Mouse (Mus musculus) stomach, postnatal 0 days (tissue): ENCODE results near the gene Mon1a. TPM values are rescaled to one million over a fixed set of nuclear protein-coding genes. Genes with fewer than 3 reads are reported as not detected.

Experiments used
- ATAC-seq: fragments of 200-750 bp; cut with Nextera tagmentation; 2 replicates; pipeline ENCODE4 v1.8.0; 2017; ENCODE audit not compliant: low FRiP score, low TSS enrichment
- DNase-seq: peaks from one replicate; pipeline ENCODE4 v3.0.0-alpha.2; 2016; ENCODE audit warnings: low spot score
- H3K27ac ChIP-seq: fragments of 300-500 bp; sonication (generic); replicated peaks from 2 replicates; pipeline ENCODE4 v1.5.1; 2014; ENCODE audit warnings: mild to moderate bottlenecking, control low read depth
- H3K27me3 ChIP-seq: fragments of 300-500 bp; sonication (generic); 2 replicates; pipeline ENCODE4 v1.6.1; 2014; ENCODE audit warnings: low read length; ENCODE audit not compliant: control insufficient read depth, insufficient read depth
- H3K36me3 ChIP-seq: fragments of 300-500 bp; sonication (generic); 2 replicates; pipeline ENCODE4 v1.6.1; 2014; ENCODE audit warnings: low read length, mixed read lengths; ENCODE audit not compliant: control insufficient read depth, insufficient read depth
- H3K4me1 ChIP-seq: fragments of 300-500 bp; sonication (generic); replicated peaks from 2 replicates; pipeline ENCODE4 v1.6.1; 2014; ENCODE audit warnings: antibody characterized with exemption; ENCODE audit not compliant: control insufficient read depth, insufficient read depth
- H3K4me2 ChIP-seq: fragments of 300-500 bp; sonication (generic); replicated peaks from 2 replicates; pipeline ENCODE4 v1.6.1; 2014; ENCODE audit warnings: low read depth, mild to moderate bottlenecking, control low read depth, moderate library complexity
- H3K4me3 ChIP-seq: fragments of 300-500 bp; sonication (generic); 2 replicates; pipeline ENCODE4 v1.5.1; 2014; ENCODE audit warnings: low read depth, low read length, control low read depth
- H3K9ac ChIP-seq: fragments of 300-500 bp; sonication (generic); 2 replicates; pipeline ENCODE4 v1.6.1; 2014; ENCODE audit warnings: mild to moderate bottlenecking, low read length, control low read depth, mixed read lengths
- H3K9me3 ChIP-seq: fragments of 300-500 bp; sonication (generic); 2 replicates; pipeline ENCODE4 v1.6.1; 2016; ENCODE audit warnings: low read length; ENCODE audit not compliant: control insufficient read depth
- CTCF ChIP-seq: IDR thresholded peaks from 2 replicates; pipeline ENCODE4 v1.5.1; 2016; ENCODE audit warnings: antibody characterized with exemption, low read depth, mild to moderate bottlenecking, moderate library complexity
- EP300 ChIP-seq: optimal IDR thresholded peaks from 2 replicates; pipeline ENCODE3; 2016; ENCODE audit warnings: antibody characterized with exemption
- WGBS: fragments of 180-500 bp; shearing (Covaris S2); extraction: QIAGEN DNeasy Blood & Tissue Kit; methylation state at CpG from one replicate; pipeline ENCODE4 v1.1.7; 2014; 5-methylcytosine and 5-hydroxymethylcytosine counted together
- polyA plus RNA-seq: library from polyadenylated mRNA; unstranded; fragments of >200 nt; fragmentation: Nextera tagmentation; extraction: Ambion mirVana; gene quantifications from 2 replicates; pipeline ENCODE4 v1.2.1, GENCODE M21; 2015

Mon1a gene
- polyA plus RNA-seq, 1 experiment from 2014 or later: 22.9 TPM

DNA sequence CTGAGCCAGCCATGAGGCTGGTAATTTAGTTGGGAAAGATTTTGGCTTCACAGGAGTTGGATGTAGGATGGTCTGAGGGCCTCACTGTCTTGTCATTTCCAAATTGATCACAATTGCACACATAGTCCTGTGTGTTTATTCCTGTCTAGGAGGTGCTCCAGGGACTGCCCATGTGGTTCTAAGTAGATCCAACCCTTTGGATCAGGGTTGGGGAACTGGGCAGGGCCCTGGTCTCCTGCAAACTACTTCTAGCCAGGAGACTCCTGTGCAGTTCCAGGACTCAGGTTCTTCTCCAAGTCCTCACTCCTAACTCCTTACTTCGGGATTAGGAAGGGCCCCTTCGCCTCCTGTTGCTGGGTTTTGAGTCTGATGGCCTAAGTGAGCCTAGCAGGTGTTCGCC is 47.4 kb downstream of the Mon1a start, which contains the start of gene Camkv:
Camkv (plus strand) TSS at position 301 of the 400 bp plus-strand sequence.
- TF ChIP-seq CTCF (no peak), EP300 (no peak)
- H3K36me3 ChIP-seq: no peaks in the 10 kb centered on the region
- ATAC-seq (no peak), DNase-seq (no peak)
- H3K27me3 ChIP-seq: no peaks in the 10 kb centered on the region
- WGBS: 17% methylated on average over 3 of the region's 3 CpGs
- peaks cover 4% of the 10 kb centered on the region; the same call in 1 of the 2 replicates for H3K4me1 ChIP-seq
- peak within 1 kb of the TSS; percentile 83 for H3K4me2 ChIP-seq
- peak within 1 kb of the TSS; percentile 59 for H3K9ac ChIP-seq
- no peaks in the 10 kb centered on the region for H3K9me3 ChIP-seq
- no peak within 1 kb of the TSS for H3K27ac ChIP-seq
- H3K4me3 ChIP-seq: peak within 1 kb of the TSS; percentile 41

DNA sequence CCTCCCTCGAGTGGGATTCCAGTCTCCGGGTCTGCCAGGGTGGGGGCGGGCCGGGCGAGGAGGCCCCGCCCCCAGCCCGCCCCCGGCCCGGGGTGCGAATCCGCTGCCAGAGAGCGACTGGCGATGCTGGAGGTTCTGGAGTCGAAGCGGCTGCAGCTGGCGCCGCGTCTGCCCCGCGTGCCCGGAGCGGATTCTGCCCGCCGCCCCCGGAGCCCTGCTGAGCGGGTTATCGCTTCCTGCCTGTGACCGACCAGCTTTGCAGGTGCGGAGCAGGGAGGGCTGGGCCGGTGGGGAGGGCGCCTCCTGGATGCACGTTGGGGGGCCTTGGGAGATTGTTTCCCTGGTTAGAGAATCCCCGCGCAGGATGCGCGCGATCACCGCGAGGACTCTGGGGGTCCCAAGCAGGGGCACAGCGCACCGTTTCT is 47.9 kb downstream of the Mon1a start:
- peaks cover 4% of the 10 kb centered on the region; the same call in 1 of the 2 replicates for H3K4me1 ChIP-seq
- H3K4me2 ChIP-seq: peak overlapping the region; percentile 83
- DNase-seq (peak; percentile 54), ATAC-seq (no peak)
- peak overlapping the region; percentile 59 for H3K9ac ChIP-seq
- TF ChIP-seq EP300: no peak
- TF ChIP-seq CTCF: no peak
- no peaks in the 10 kb centered on the region for H3K36me3 ChIP-seq
- no peaks in the 10 kb centered on the region for H3K9me3 ChIP-seq
- peak overlapping the region; percentile 41 for H3K4me3 ChIP-seq
- under 1% methylated on average over 41 of the region's 41 CpGs for WGBS
- H3K27ac ChIP-seq: no peak overlapping the region
- H3K27me3 ChIP-seq: no peaks in the 10 kb centered on the region

DNA sequence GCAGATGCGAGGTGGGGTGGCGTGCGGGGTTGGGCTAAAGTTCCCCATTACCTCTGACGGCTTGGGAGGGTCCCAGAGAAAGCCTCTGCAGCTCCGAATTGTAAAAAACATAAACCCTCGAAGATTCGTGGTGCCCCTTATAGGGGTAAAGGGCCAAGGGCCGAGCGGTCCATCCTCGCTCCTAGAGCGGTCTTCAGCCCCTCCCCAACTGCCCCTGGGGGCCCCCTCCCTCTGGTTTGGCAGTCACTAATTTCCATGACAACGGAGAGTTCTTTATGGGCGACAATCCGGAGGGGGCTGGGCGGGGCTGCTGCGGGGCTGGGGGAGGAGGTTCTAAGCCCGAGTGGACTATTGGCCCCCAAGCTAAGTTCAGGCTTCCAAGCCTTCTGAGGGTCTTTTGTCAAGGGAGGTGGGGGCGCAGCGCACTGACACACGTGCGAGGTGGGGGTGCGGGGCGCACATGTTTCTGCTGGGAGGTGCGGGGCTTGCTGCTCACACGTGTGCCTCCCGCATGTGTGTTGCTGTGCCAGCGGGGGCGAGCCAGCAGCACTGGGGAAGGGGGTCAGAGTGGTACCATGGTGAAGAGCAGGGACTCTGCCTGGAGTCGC is 48.4 kb downstream of the Mon1a start:
- no peaks in the 10 kb centered on the region for H3K36me3 ChIP-seq
- no peak overlapping the region for H3K27ac ChIP-seq
- DNase-seq: no peak
- H3K9ac ChIP-seq: peak overlapping the region; percentile 59
- no peaks in the 10 kb centered on the region for H3K27me3 ChIP-seq
- ATAC-seq: no peak
- H3K4me3 ChIP-seq: peak overlapping the region; percentile 41
- no peak for TF ChIP-seq CTCF
- TF ChIP-seq EP300: no peak
- 9% methylated on average over 29 of the region's 29 CpGs for WGBS
- no peaks in the 10 kb centered on the region for H3K9me3 ChIP-seq
- H3K4me1 ChIP-seq: peaks cover 4% of the 10 kb centered on the region; the same call in 1 of the 2 replicates
- peak overlapping the region; percentile 83 for H3K4me2 ChIP-seq

DNA sequence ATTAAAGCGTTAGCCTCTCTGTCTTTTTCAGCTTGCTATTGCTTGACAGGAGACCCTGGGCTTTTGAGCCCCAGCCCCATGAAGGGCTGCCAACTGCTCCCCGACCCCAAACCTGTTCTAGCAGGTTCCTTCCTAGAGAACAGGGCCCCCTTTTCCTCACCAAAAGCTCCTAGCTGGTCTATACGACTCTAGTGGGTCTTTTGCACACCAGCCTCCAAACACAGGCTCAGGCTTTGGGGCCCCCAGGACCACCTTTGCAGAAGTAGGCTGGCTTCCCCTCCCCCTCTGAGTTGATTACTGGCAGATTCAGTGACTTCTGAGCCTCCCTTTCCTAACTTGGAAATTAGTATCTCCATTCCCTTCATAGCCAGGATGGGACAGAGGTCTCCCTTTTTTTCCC is 48.9 kb downstream of the Mon1a start:
- Histone ChIP-seq H3K9ac (no peak overlapping the region), H3K36me3 (no peaks in the 10 kb centered on the region), H3K27ac (no peak overlapping the region), H3K9me3 (no peaks in the 10 kb centered on the region), H3K4me2 (no peak overlapping the region; the same call in 1 of the 2 replicates), H3K4me1 (peaks cover 4% of the 10 kb centered on the region; the same call in 1 of the 2 replicates), H3K4me3 (no peak overlapping the region), H3K27me3 (no peaks in the 10 kb centered on the region)
- 40% methylated on average over 3 of the region's 3 CpGs for WGBS
- no peak for TF ChIP-seq CTCF
- TF ChIP-seq EP300: no peak
- no peak for ATAC-seq
- no peak for DNase-seq

DNA sequence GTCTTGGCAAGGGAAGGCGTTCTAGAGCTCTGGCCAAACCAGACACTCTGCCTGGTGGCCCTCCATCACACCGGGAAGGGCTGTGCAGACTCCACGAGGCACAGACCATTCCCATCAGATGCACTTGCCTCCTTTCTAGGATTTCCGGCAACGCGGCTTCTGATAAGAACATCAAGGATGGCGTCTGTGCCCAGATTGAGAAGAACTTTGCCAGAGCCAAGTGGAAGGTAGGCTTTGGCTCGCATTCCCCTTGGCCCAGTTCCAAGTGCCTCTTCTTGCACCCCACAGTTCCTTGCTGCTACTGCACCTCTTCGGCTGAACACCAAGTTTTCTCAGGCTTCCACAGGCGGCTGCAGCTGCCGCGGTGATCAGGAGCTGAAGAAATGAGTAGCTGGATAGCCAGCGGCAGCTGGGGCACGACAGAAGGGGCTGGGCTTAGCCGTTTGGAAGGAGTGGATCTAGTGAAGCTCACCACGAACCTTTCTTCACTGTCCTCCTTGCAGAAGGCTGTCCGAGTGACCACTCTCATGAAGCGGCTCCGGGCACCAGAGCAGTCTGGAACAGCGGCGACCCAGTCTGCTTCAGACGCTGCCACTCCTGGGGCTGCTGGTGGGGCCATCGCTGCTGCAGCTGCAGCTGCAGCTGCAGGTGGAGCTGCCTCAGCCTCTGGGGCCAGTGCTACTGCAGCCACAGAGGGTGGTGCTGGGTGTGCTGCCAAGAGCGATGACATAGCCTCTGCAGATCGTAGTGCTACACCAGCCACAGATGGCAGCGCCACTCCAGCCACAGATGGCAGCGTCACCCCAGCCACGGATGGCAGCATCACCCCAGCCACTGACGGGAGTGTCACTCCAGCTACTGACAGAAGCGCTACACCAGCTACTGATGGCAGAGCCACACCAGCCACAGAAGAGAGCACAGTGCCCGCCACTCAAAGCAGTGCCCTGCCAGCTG is 59.6 kb downstream of the Mon1a start:
- Histone ChIP-seq H3K36me3 (no peaks in the 10 kb centered on the region), H3K27me3 (no peaks in the 10 kb centered on the region), H3K4me3 (no peak overlapping the region), H3K9ac (no peak overlapping the region), H3K9me3 (no peaks in the 10 kb centered on the region), H3K4me2 (no peak overlapping the region), H3K4me1 (no peaks in the 10 kb centered on the region), H3K27ac (no peak overlapping the region)
- 83% methylated on average over 31 of the region's 31 CpGs for WGBS
- no peak for DNase-seq
- no peak for ATAC-seq
- TF ChIP-seq EP300: no peak
- no peak for TF ChIP-seq CTCF
